In genomic region chr3:122924009-122924914, GRCm38 (mm10) we compare ENCODE assay signal across 7 mouse cellular contexts. TPM values are rescaled to one million over a fixed set of nuclear protein-coding genes. Genes with fewer than 3 reads are reported as not detected.
DNase-seq lines count a peak whose midpoint lies in the region; ATAC-seq lines count a peak whose summit lies in the region.

1810037I17Rik (plus strand) TSS chr3:122924203.

- no peaks in the 10 kb centered on the region for H3K9me3 ChIP-seq in intestine, embryonic 15.5 days
- H3K9me3 ChIP-seq in midbrain, embryonic 10.5 days (replicated peaks): no peaks in the 10 kb centered on the region

- peak; percentile 98 for ATAC-seq in intestine, embryonic 15.5 days

- under 1% methylated on average over 68 of the region's 68 CpGs for WGBS in intestine, embryonic 15.5 days
- under 1% methylated on average over 68 of the region's 68 CpGs for WGBS in midbrain, embryonic 10.5 days

- H3K4me2 ChIP-seq in intestine, embryonic 15.5 days (replicated peaks): peak within 1 kb of the TSS; percentile 59

- H3K4me1 ChIP-seq in intestine, embryonic 15.5 days (replicated peaks): 0 out of 2 replicates have a peak, but pooled peaks cover 8% of the 10 kb centered on the region
- peaks cover 23% of the 10 kb centered on the region for H3K4me1 ChIP-seq in midbrain, embryonic 10.5 days

- H3K36me3 ChIP-seq in intestine, embryonic 15.5 days: no peaks in the 10 kb centered on the region
- peaks cover 17% of the 10 kb centered on the region for H3K36me3 ChIP-seq in midbrain, embryonic 10.5 days

- H3K9ac ChIP-seq in intestine, embryonic 15.5 days: peak within 1 kb of the TSS; percentile 61

- peak; percentile 98 for DNase-seq in adrenal gland, adult 2 months
- peak; percentile 91 for DNase-seq in embryo, embryonic 11.5 days (ENCODE audit: low read depth, low spot score)
- DNase-seq in gastrocnemius, postnatal 36 days: peak; percentile 92 to 96
- DNase-seq in left cerebral cortex, postnatal 25 days (ENCODE audit: low spot score in 2 of 2): peak; percentile 95 to 98
- DNase-seq in midbrain, embryonic 10.5 days (ENCODE audit: low spot score): peak; percentile 98
- DNase-seq in right cerebral cortex, postnatal 4 days: peak; percentile 97

- H3K27me3 ChIP-seq in intestine, embryonic 15.5 days (replicated peaks): no peaks in the 10 kb centered on the region
- no peaks in the 10 kb centered on the region for H3K27me3 ChIP-seq in midbrain, embryonic 10.5 days (ENCODE audit: low read depth, poor library complexity, severe bottlenecking)

- intact Hi-C loops in gastrocnemius, postnatal 36 days (cut with DNase I): no loop called here
- intact Hi-C loops in left cerebral cortex, postnatal 25 days (cut with DNase I): loop anchor here (1.0 kb wide), 1 partner anchor 60 kb away; the partner anchor contains the start of gene Usp53

- peak within 1 kb of the TSS; percentile 84 for H3K27ac ChIP-seq in intestine, embryonic 15.5 days
- H3K27ac ChIP-seq in midbrain, embryonic 10.5 days (replicated peaks): peak within 1 kb of the TSS; percentile 87

- H3K4me3 ChIP-seq in intestine, embryonic 15.5 days (replicated peaks): peak within 1 kb of the TSS; percentile 58
- H3K4me3 ChIP-seq in midbrain, embryonic 10.5 days: peak within 1 kb of the TSS; percentile 66

RNA-seq across cellular contexts. Expression of gene 1810037I17Rik, which starts in this region (rescaled TPM):
- total RNA-seq in adrenal gland, adult 2 months (2021): 10 to 100 TPM; 46.0 to 59.0 TPM
- polyA plus RNA-seq in adrenal gland, adult 2 months (2012; rRNA removed): 17.1 and 18.3 TPM in 2 replicates
- total RNA-seq in gastrocnemius, postnatal 36 days (2021): 10 to 100 TPM; 21.1 to 24.7 TPM
- polyA plus RNA-seq in intestine, embryonic 15.5 days (2015; fragmentation: Nextera tagmentation; extraction: Ambion mirVana): 146 and 156 TPM in 2 replicates
- 10 to 100 TPM; 59.0 to 61.3 TPM for total RNA-seq in left cerebral cortex, postnatal 25 days (2021)
- 82.5 and 82.7 TPM in 2 replicates for polyA plus RNA-seq in midbrain, embryonic 10.5 days (2016; fragmentation: Nextera tagmentation; extraction: Ambion mirVana)

Comparison
In these comparisons a context has a peak if more than half of its experiments do, and no peak if none do; other contexts are left out.
1. Peak in every context shown above with its lines: DNase-seq, ATAC-seq, H3K4me3 ChIP-seq and H3K27ac ChIP-seq.